ENCODE assay signal across 23 mouse cellular contexts in the genomic region with DNA sequence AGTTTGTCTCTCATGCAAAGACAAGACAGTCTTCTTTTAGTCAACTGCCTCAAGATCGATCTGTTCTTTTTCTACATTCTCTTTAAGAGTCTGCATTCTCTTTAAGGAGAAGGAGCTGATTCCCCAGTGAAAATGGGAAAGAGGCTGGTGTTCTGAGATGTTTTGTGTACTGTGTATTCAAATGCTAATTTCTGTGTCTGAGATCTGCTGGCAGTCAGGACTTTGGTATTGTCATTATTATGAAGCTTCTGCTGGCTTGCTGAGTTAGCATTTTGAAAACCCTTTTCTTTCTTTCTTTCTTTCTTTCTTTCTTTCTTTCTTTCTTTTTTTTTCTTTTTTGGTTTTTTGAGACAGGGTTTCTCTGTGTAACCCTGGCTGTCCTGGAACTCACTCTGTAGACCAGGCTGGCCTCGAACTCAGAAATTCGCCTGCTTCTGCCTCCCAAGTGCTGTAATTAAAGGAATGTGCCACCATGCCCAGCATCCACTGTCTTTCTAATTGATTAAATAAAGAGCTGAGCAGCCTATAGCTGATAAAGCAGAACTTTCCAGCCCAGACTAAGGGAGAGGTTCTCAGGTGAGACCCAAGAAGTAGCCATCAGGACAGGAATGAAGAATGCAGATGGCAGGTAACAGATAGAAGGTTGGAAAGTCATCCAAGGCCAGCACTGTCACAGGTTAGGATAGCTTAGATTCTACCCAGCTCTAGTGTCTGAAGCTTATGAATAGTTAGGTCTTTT.
DNase-seq lines count a peak whose midpoint lies in the region; ATAC-seq and TF ChIP-seq lines count a peak whose summit lies in the region.
"Had no signal": no experiment of that assay in that cellular context is flagged by ENCODE, and none has a peak within 500 bp of the region (broad histone marks: within the 10 kb centered on the region; RNA-seq: fewer than 3 reads in every experiment).

No protein-coding gene starts in this region.

- H3K27me3 ChIP-seq in hindbrain, embryonic 10.5 days (ENCODE audit: insufficient read depth, poor library complexity, severe bottlenecking): no peaks in the 10 kb centered on the region
- H3K27me3 ChIP-seq in hindbrain, postnatal 0 days (ENCODE audit: insufficient read depth, low read length): no peaks in the 10 kb centered on the region
- H3K27me3 ChIP-seq in testis, adult 2 months (ENCODE audit: control insufficient read depth, insufficient read depth, low read length): no peaks in the 10 kb centered on the region
- H3K27me3 ChIP-seq: kidney, embryonic 15.5 days; neural tube, embryonic 15.5 days had no signal

- 49% methylated on average over 3 of the region's 3 CpGs for WGBS in hindbrain, embryonic 10.5 days
- WGBS in hindbrain, postnatal 0 days: 36% methylated on average over 3 of the region's 3 CpGs

- no peaks in the 10 kb centered on the region for H3K36me3 ChIP-seq in hindbrain, embryonic 10.5 days
- H3K36me3 ChIP-seq in hindbrain, postnatal 0 days (ENCODE audit: insufficient read depth, low read length): no peaks in the 10 kb centered on the region
- H3K36me3 ChIP-seq in testis, adult 2 months (ENCODE audit: control insufficient read depth, insufficient read depth, low read length): no peaks in the 10 kb centered on the region
- H3K36me3 ChIP-seq: heart, embryonic 10.5 days; kidney, embryonic 15.5 days; neural tube, embryonic 15.5 days had no signal

- DNase-seq in hindbrain, embryonic 10.5 days (ENCODE audit: low spot score): no peak
- no peak for DNase-seq in hindbrain, postnatal 0 days (ENCODE audit: low spot score)
- DNase-seq in testis, postnatal 10 days (ENCODE audit: low spot score): no peak
- DNase-seq in ZHBTc4 (ENCODE audit: low read depth, low spot score): peak; percentile 87
- no peak for DNase-seq in adrenal gland, adult (ENCODE audit: inconsistent age in 2 of 2, low spot score in 1 of 2)
- DNase-seq in Muller cell, postnatal 12 days (ENCODE audit: inconsistent ontology term): no peak
- DNase-seq: adrenal gland, postnatal 36 days; cerebellum, adult 11-12 months; cerebellum, postnatal 10 days; gastrocnemius, postnatal 10 days; kidney, adult 11 months; kidney, postnatal 36 days; layer of hippocampus, postnatal 36 days; right cerebral cortex, adult 18-20 months; right cerebral cortex, postnatal 4 days; thymus, adult 18-20 months; thymus, postnatal 4 days had no signal

- H3K4me2 ChIP-seq in hindbrain, postnatal 0 days (ENCODE audit: low read depth, low read length): no peak overlapping the region
- H3K4me2 ChIP-seq: kidney, embryonic 15.5 days; neural tube, embryonic 15.5 days had no signal

- no peak overlapping the region for H3K9ac ChIP-seq in hindbrain, postnatal 0 days (replicated peaks; ENCODE audit: low read length)
- H3K9ac ChIP-seq: kidney, embryonic 15.5 days; neural tube, embryonic 15.5 days had no signal

- no peak for TF ChIP-seq POLR2A in testis, adult 2 months (IDR thresholded peaks at IDR 0.05; ENCODE audit: control insufficient read depth, low read depth, low read length)

- H3K4me3 ChIP-seq in hindbrain, embryonic 10.5 days: no peak overlapping the region
- no peak overlapping the region for H3K4me3 ChIP-seq in hindbrain, postnatal 0 days (ENCODE audit: low read length)
- H3K4me3 ChIP-seq in testis, adult 2 months (ENCODE audit: control insufficient read depth, low read depth, low read length): peak overlapping the region; percentile 32; the same call in 1 of the 2 replicates
- H3K4me3 ChIP-seq: heart, embryonic 10.5 days; kidney, embryonic 15.5 days; neural tube, embryonic 15.5 days had no signal

- 0 out of 2 replicates have a peak, but pooled peaks cover 3% of the 10 kb centered on the region for H3K4me1 ChIP-seq in hindbrain, embryonic 10.5 days (replicated peaks)
- no peaks in the 10 kb centered on the region for H3K4me1 ChIP-seq in hindbrain, postnatal 0 days (ENCODE audit: insufficient read depth, low read length)
- H3K4me1 ChIP-seq in testis, adult 2 months (ENCODE audit: control insufficient read depth, insufficient read depth, low read length): no peaks in the 10 kb centered on the region
- H3K4me1 ChIP-seq: heart, embryonic 10.5 days; kidney, embryonic 15.5 days; neural tube, embryonic 15.5 days had no signal

- H3K9me3 ChIP-seq in hindbrain, embryonic 10.5 days: peaks cover 5% of the 10 kb centered on the region; the same call in 1 of the 2 replicates
- H3K9me3 ChIP-seq in hindbrain, postnatal 0 days (ENCODE audit: low read length): no peaks in the 10 kb centered on the region
- H3K9me3 ChIP-seq: heart, embryonic 10.5 days; kidney, embryonic 15.5 days; neural tube, embryonic 15.5 days had no signal

- ATAC-seq in hindbrain, postnatal 0 days: no peak
- ATAC-seq: Patski had no signal

- 0 out of 2 replicates have a peak overlapping the region, but pooled peaks have one; percentile 30 for H3K27ac ChIP-seq in hindbrain, embryonic 10.5 days
- H3K27ac ChIP-seq in hindbrain, postnatal 0 days: no peak overlapping the region
- no peak overlapping the region for H3K27ac ChIP-seq in testis, adult 2 months (ENCODE audit: control insufficient read depth, insufficient read depth, low read depth, low read length)
- H3K27ac ChIP-seq: heart, embryonic 10.5 days; kidney, embryonic 15.5 days; macrophage; neural tube, embryonic 15.5 days had no signal

- no peak for TF ChIP-seq CTCF in hindbrain, postnatal 0 days (IDR thresholded peaks at IDR 0.05; ENCODE audit: low read depth)
- no peak for TF ChIP-seq CTCF in testis, adult 2 months (IDR thresholded peaks at IDR 0.05; ENCODE audit: control insufficient read depth, insufficient read depth, insufficient replicate concordance, low read depth, low read length)
